Mouse (Mus musculus) forebrain, embryonic 16.5 days (tissue): ENCODE measurements around the gene Ntrk1. TPM values are rescaled to one million over a fixed set of nuclear protein-coding genes. Genes with fewer than 3 reads are reported as not detected.

Experiments used
- ATAC-seq: fragments of 200-750 bp; cut with Nextera tagmentation; 2 replicates; pipeline ENCODE4 v1.8.0; 2017; ENCODE audit warnings: mild to moderate bottlenecking, moderate library complexity
- H3K27ac ChIP-seq: fragments of 300-500 bp; sonication (generic); 2 replicates; pipeline ENCODE4 v1.5.1; 2014; ENCODE audit warnings: low read length, control low read depth
- H3K27me3 ChIP-seq: fragments of 300-500 bp; sonication (generic); replicated peaks from 2 replicates; pipeline ENCODE4 v1.6.1; 2014; ENCODE audit warnings: low read length; ENCODE audit not compliant: control insufficient read depth, insufficient read depth
- H3K36me3 ChIP-seq: fragments of 300-500 bp; sonication (generic); 2 replicates; pipeline ENCODE4 v1.6.1; 2014; ENCODE audit not compliant: control insufficient read depth, insufficient read depth
- H3K4me1 ChIP-seq: fragments of 300-500 bp; sonication (generic); replicated peaks from 2 replicates; pipeline ENCODE4 v1.6.1; 2014; ENCODE audit warnings: low read length; ENCODE audit not compliant: control insufficient read depth, insufficient read depth
- H3K4me2 ChIP-seq: fragments of 300-500 bp; sonication (generic); 2 replicates; pipeline ENCODE4 v1.6.1; 2014; ENCODE audit warnings: mild to moderate bottlenecking, low read length, control low read depth
- H3K4me3 ChIP-seq: fragments of 300-500 bp; sonication (generic); replicated peaks from 2 replicates; pipeline ENCODE4 v1.5.1; 2014; ENCODE audit warnings: mild to moderate bottlenecking, low read length, control low read depth
- H3K9ac ChIP-seq: fragments of 300-500 bp; sonication (generic); replicated peaks from 2 replicates; pipeline ENCODE4 v1.6.1; 2014; ENCODE audit warnings: low read depth, low read length, control low read depth
- H3K9me3 ChIP-seq: fragments of 300-500 bp; sonication (generic); 2 replicates; pipeline ENCODE4 v1.6.1; 2016; ENCODE audit warnings: low read length; ENCODE audit not compliant: control insufficient read depth
- WGBS: fragments of 180-500 bp; shearing (Covaris S2); extraction: QIAGEN DNeasy Blood & Tissue Kit; methylation state at CpG from one replicate; pipeline ENCODE4 v1.1.7; 2014; 5-methylcytosine and 5-hydroxymethylcytosine counted together
- polyA plus RNA-seq: library from polyadenylated mRNA; unstranded; fragments of >200 nt; fragmentation: Nextera tagmentation; extraction: Ambion mirVana; gene quantifications from 2 replicates; pipeline ENCODE4 v1.2.1, GENCODE M21; 2015

The Ntrk1 gene
- polyA plus RNA-seq, 1 experiment from 2014 or later = 2.1 TPM

GRCm38 (mm10) chr3:87763683-87764289, 31.2 kb downstream of the Ntrk1 start:
- H3K27me3 ChIP-seq = peaks cover under 1% of the 10 kb centered on the region; the same call in 1 of the 2 replicates
- H3K36me3 ChIP-seq = no peaks in the 10 kb centered on the region
- H3K4me3 ChIP-seq = no peak overlapping the region
- peak overlapping the region; percentile 29 for H3K4me2 ChIP-seq
- H3K4me1 ChIP-seq = peaks cover 4% of the 10 kb centered on the region; the same call in 1 of the 2 replicates
- ATAC-seq = 0 out of 2 replicates have a peak, but pooled peaks have one; percentile 36
- 18% methylated on average over 15 of the region's 15 CpGs for WGBS
- no peaks in the 10 kb centered on the region for H3K9me3 ChIP-seq
- 0 out of 2 replicates have a peak overlapping the region, but pooled peaks have one; percentile 14 for H3K9ac ChIP-seq
- H3K27ac ChIP-seq = no peak overlapping the region

GRCm38 (mm10) chr3:87763202-87763601, 31.8 kb downstream of the Ntrk1 start:
- no peaks in the 10 kb centered on the region for H3K27me3 ChIP-seq
- ATAC-seq = no peak
- H3K9ac ChIP-seq = no peak overlapping the region
- H3K4me2 ChIP-seq = no peak overlapping the region
- peaks cover 4% of the 10 kb centered on the region; the same call in 1 of the 2 replicates for H3K4me1 ChIP-seq
- H3K36me3 ChIP-seq = no peaks in the 10 kb centered on the region
- no peak overlapping the region for H3K27ac ChIP-seq
- 62% methylated on average over 4 of the region's 4 CpGs for WGBS
- no peak overlapping the region for H3K4me3 ChIP-seq
- H3K9me3 ChIP-seq = no peaks in the 10 kb centered on the region

GRCm38 (mm10) chr3:87761408-87762375, 33.3 kb downstream of the Ntrk1 start:
- H3K27ac ChIP-seq = no peak overlapping the region
- no peaks in the 10 kb centered on the region for H3K9me3 ChIP-seq
- no peak overlapping the region for H3K4me3 ChIP-seq
- no peaks in the 10 kb centered on the region for H3K36me3 ChIP-seq
- 81% methylated on average over 20 of the region's 20 CpGs for WGBS
- no peak overlapping the region for H3K4me2 ChIP-seq
- ATAC-seq = no peak
- H3K27me3 ChIP-seq = no peaks in the 10 kb centered on the region
- no peak overlapping the region for H3K9ac ChIP-seq
- peaks cover 4% of the 10 kb centered on the region; the same call in 1 of the 2 replicates for H3K4me1 ChIP-seq

- Histone ChIP-seq H3K36me3 (no peaks in the 10 kb centered on the region), H3K27ac (no peak overlapping the region), H3K9me3 (no peaks in the 10 kb centered on the region), H3K27me3 (0 out of 2 replicates have a peak, but pooled peaks cover 2% of the 10 kb centered on the region), H3K9ac (no peak overlapping the region), H3K4me2 (no peak overlapping the region), H3K4me1 (peaks cover 7% of the 10 kb centered on the region; the same call in 1 of the 2 replicates), H3K4me3 (no peak overlapping the region)
- WGBS = 55% methylated on average over 4 of the region's 5 CpGs
- ATAC-seq = no peak
These were observed 36.3 kb downstream of the Ntrk1 start for GRCm38 (mm10) chr3:87758641-87759040.

GRCm38 (mm10) chr3:87756488-87756887, 38.5 kb downstream of the Ntrk1 start:
- 0 out of 2 replicates have a peak, but pooled peaks cover 2% of the 10 kb centered on the region for H3K27me3 ChIP-seq
- H3K4me1 ChIP-seq = peaks cover 7% of the 10 kb centered on the region; the same call in 1 of the 2 replicates
- WGBS = 52% methylated on average over 20 of the region's 20 CpGs
- H3K4me3 ChIP-seq = no peak overlapping the region; the same call in 1 of the 2 replicates
- H3K4me2 ChIP-seq = peak overlapping the region; percentile 61
- no peak overlapping the region for H3K27ac ChIP-seq
- peak overlapping the region; percentile 58 for H3K9ac ChIP-seq
- H3K36me3 ChIP-seq = no peaks in the 10 kb centered on the region
- 0 out of 2 replicates have a peak, but pooled peaks have one; percentile 5 for ATAC-seq
- no peaks in the 10 kb centered on the region for H3K9me3 ChIP-seq

GRCm38 (mm10) chr3:87755964-87756363, 39.0 kb downstream of the Ntrk1 start:
- peak overlapping the region; percentile 58 for H3K9ac ChIP-seq
- H3K9me3 ChIP-seq = no peaks in the 10 kb centered on the region
- H3K4me2 ChIP-seq = peak overlapping the region; percentile 61
- peak; percentile 94 for ATAC-seq
- 3% methylated on average over 24 of the region's 24 CpGs for WGBS
- H3K4me1 ChIP-seq = peaks cover 7% of the 10 kb centered on the region; the same call in 1 of the 2 replicates
- H3K36me3 ChIP-seq = no peaks in the 10 kb centered on the region
- H3K27me3 ChIP-seq = 0 out of 2 replicates have a peak, but pooled peaks cover 2% of the 10 kb centered on the region
- H3K27ac ChIP-seq = no peak overlapping the region
- H3K4me3 ChIP-seq = peak overlapping the region; percentile 40

- Histone ChIP-seq H3K4me1 (peaks cover 7% of the 10 kb centered on the region; the same call in 1 of the 2 replicates), H3K27ac (no peak overlapping the region), H3K9me3 (no peaks in the 10 kb centered on the region), H3K36me3 (no peaks in the 10 kb centered on the region), H3K27me3 (0 out of 2 replicates have a peak, but pooled peaks cover 2% of the 10 kb centered on the region), H3K9ac (no peak overlapping the region), H3K4me2 (no peak overlapping the region), H3K4me3 (no peak overlapping the region)
- no peak for ATAC-seq
- WGBS = 83% methylated on average over 13 of the region's 13 CpGs
These were observed 41.1 kb downstream of the Ntrk1 start for GRCm38 (mm10) chr3:87753829-87754228.

GRCm38 (mm10) chr3:87752567-87752966, 42.4 kb downstream of the Ntrk1 start:
- ATAC-seq = no peak
- no peak overlapping the region for H3K9ac ChIP-seq
- H3K27ac ChIP-seq = no peak overlapping the region
- H3K4me3 ChIP-seq = no peak overlapping the region
- H3K4me2 ChIP-seq = no peak overlapping the region
- no peaks in the 10 kb centered on the region for H3K9me3 ChIP-seq
- 0 out of 2 replicates have a peak, but pooled peaks cover 2% of the 10 kb centered on the region for H3K27me3 ChIP-seq
- no peaks in the 10 kb centered on the region for H3K36me3 ChIP-seq
- 92% methylated on average over 3 of the region's 3 CpGs for WGBS
- H3K4me1 ChIP-seq = peaks cover 7% of the 10 kb centered on the region; the same call in 1 of the 2 replicates

- H3K27ac ChIP-seq = no peak overlapping the region
- H3K4me3 ChIP-seq = no peak overlapping the region
- no peak for ATAC-seq
- H3K4me1 ChIP-seq = peaks cover 6% of the 10 kb centered on the region; the same call in 1 of the 2 replicates
- WGBS = 89% methylated on average over 12 of the region's 12 CpGs
- H3K36me3 ChIP-seq = no peaks in the 10 kb centered on the region
- no peak overlapping the region for H3K4me2 ChIP-seq
- H3K9ac ChIP-seq = no peak overlapping the region
- 0 out of 2 replicates have a peak, but pooled peaks cover 2% of the 10 kb centered on the region for H3K27me3 ChIP-seq
- H3K9me3 ChIP-seq = no peaks in the 10 kb centered on the region
These were observed 45.0 kb downstream of the Ntrk1 start for GRCm38 (mm10) chr3:87749977-87750376.
